Mouse (Mus musculus) right cerebral cortex, adult 2 months (tissue): ENCODE data around the gene Vmn1r28.
"Not testable (repeated sequence)": the region's sequence is repeated elsewhere in the genome, so short reads cannot be mapped to it uniquely, and the experiment has no call there.

ENCODE experiments used
- DNase-seq, 2 experiments: peaks; one replicate each; pipeline ENCODE4 v3.0.0; 2021 to 2022; ENCODE audit warnings: low spot score in 2 of 2

Gene Vmn1r28

GRCm38 (mm10) chr6:58261737-58262136 lies at the start of gene Vmn1r28:
Gene Vmn1r28, plus strand, starts transcription at chr6:58262037.
- DNase-seq, result no peak

- DNase-seq, result peak; percentile 6 to 16
These were observed 45.7 kb upstream of the Vmn1r28 start for GRCm38 (mm10) chr6:58216119-58216518.

GRCm38 (mm10) chr6:58218721-58219120 lies 43.1 kb upstream of the Vmn1r28 start, which contains the start of gene Vmn1r27:
Gene Vmn1r27, minus strand, starts transcription at chr6:58218821.
- no peak for DNase-seq

- not testable (repeated sequence) for DNase-seq
These were observed 17.8 kb downstream of the Vmn1r28 start for GRCm38 (mm10) chr6:58279661-58280060.

- DNase-seq, result no peak
These were observed 30.4 kb downstream of the Vmn1r28 start for GRCm38 (mm10) chr6:58292201-58292600.

- DNase-seq, result not testable (repeated sequence)
These were observed 36.7 kb downstream of the Vmn1r28 start for GRCm38 (mm10) chr6:58298511-58298910.

GRCm38 (mm10) chr6:58301249-58301648 lies 39.4 kb downstream of the Vmn1r28 start, which contains the start of gene Vmn1r29:
Gene Vmn1r29, plus strand, starts transcription at chr6:58301549.
- no peak for DNase-seq
